Mouse (Mus musculus) small intestine, adult 2 months (tissue): Measurements from ENCODE around the gene Unc5b.

Source experiments
- CTCF ChIP-seq: fragments of 200-500 bp; IDR thresholded peaks from 2 replicates; pipeline ENCODE4 v1.5.1; 2012; ENCODE audit warnings: low read depth, mild to moderate bottlenecking, control low read depth, inconsistent platforms, low read length, moderate library complexity, mixed read lengths; ENCODE audit not compliant: insufficient replicate concordance, insufficient read length; ENCODE audit errors: extremely low read depth
- POLR2A ChIP-seq: fragments of 200-500 bp; IDR thresholded peaks from 2 replicates; pipeline ENCODE4 v1.6.1; 2012; ENCODE audit warnings: low read depth, mild to moderate bottlenecking, control low read depth, inconsistent platforms, low read length, moderate library complexity

GRCm38 (mm10) chr10:60800295-60801167, 30.9 kb downstream of the Unc5b start:
- TF ChIP-seq POLR2A, result no peak
- TF ChIP-seq CTCF, result no peak
